Mouse (Mus musculus) CH12.LX (cell line): ENCODE data around the gene Xrra1. TPM values are rescaled to one million over a fixed set of nuclear protein-coding genes. Genes with fewer than 3 reads are reported as not detected.

Experiments
- DNase-seq: peaks from one replicate; pipeline ENCODE4 v3.0.0-alpha.2; 2013; ENCODE audit errors: extremely low read depth
- H3K27ac ChIP-seq: 2 replicates; pipeline ENCODE4 v1.5.1; 2012; ENCODE audit warnings: low read depth, mild to moderate bottlenecking, control low read depth, moderate library complexity; ENCODE audit not compliant: insufficient read depth
- H3K27me3 ChIP-seq: replicated peaks from 2 replicates; pipeline ENCODE3; 2012; ENCODE audit warnings: inconsistent platforms
- H3K36me3 ChIP-seq, 2 experiments: replicated peaks in 1 of 2; 2 replicates each; pipeline versions ENCODE3 to v1.6.1; 2012; ENCODE audit warnings: inconsistent platforms in 1 of 2, low read length in 1 of 2, mild to moderate bottlenecking in 1 of 2, mixed read lengths in 1 of 2, moderate library complexity in 1 of 2; ENCODE audit not compliant: control insufficient read depth in 1 of 2, insufficient read depth in 1 of 2
- H3K4me1 ChIP-seq, 2 experiments: 2 replicates each; pipeline ENCODE4 v1.6.1; 2012; ENCODE audit warnings: inconsistent platforms in 1 of 2, moderate library complexity in 1 of 2; ENCODE audit not compliant: insufficient read depth in 2 of 2, control insufficient read depth in 1 of 2
- H3K4me2 ChIP-seq: 2 replicates; pipeline ENCODE4 v1.6.1; 2012; ENCODE audit warnings: low read depth, mild to moderate bottlenecking, control low read depth; ENCODE audit not compliant: poor library complexity, insufficient read depth, severe bottlenecking
- H3K4me3 ChIP-seq, 3 experiments: fragments of 150-350 bp in 1 of 3; sonication (generic) in 1 of 3; replicated peaks in 1 of 3; 2 replicates each; pipeline versions ENCODE3 to v1.5.1; 2011 to 2012; ENCODE audit warnings: low read depth in 2 of 3, low read length in 2 of 3, mild to moderate bottlenecking in 2 of 3, moderate library complexity in 2 of 3, control low read depth in 1 of 3, improper control_type of control experiment in 1 of 3, inconsistent platforms in 1 of 3, mixed read lengths in 1 of 3; ENCODE audit not compliant: poor library complexity in 1 of 3
- H3K79me2 ChIP-seq: replicated peaks from 2 replicates; pipeline ENCODE4 v1.6.1; 2012; ENCODE audit warnings: mild to moderate bottlenecking, moderate library complexity; ENCODE audit not compliant: control insufficient read depth, poor library complexity, insufficient read depth, severe bottlenecking; ENCODE audit errors: extremely low read depth
- H3K9ac ChIP-seq: 2 replicates; pipeline ENCODE4 v1.6.1; 2012; ENCODE audit warnings: low read depth, mild to moderate bottlenecking, control low read depth, moderate library complexity; ENCODE audit not compliant: insufficient read depth
- H3K9me3 ChIP-seq: replicated peaks from 2 replicates; pipeline ENCODE3; 2012; ENCODE audit warnings: low read length, inconsistent platforms, mixed read lengths
- BHLHE40 ChIP-seq: IDR thresholded peaks from 2 replicates; pipeline ENCODE4 v1.6.1; 2011; ENCODE audit warnings: mild to moderate bottlenecking, low read depth, low read length, improper control_type of control experiment
- ELF1 ChIP-seq: IDR thresholded peaks from 2 replicates; pipeline ENCODE4 v1.6.1; 2014; ENCODE audit warnings: low read depth, mild to moderate bottlenecking, inconsistent platforms, low read length, improper control_type of control experiment
- EP300 ChIP-seq: IDR thresholded peaks from 2 replicates; pipeline ENCODE4 v1.6.1; 2011; ENCODE audit warnings: low read length, improper control_type of control experiment
- ETS1 ChIP-seq: conservative IDR thresholded peaks from 2 replicates; pipeline ENCODE4 v1.6.1; 2012; ENCODE audit warnings: low read depth, mild to moderate bottlenecking, inconsistent platforms, low read length, improper control_type of control experiment, moderate library complexity
- HCFC1 ChIP-seq: IDR thresholded peaks from 2 replicates; pipeline ENCODE4 v1.6.1; 2012; ENCODE audit warnings: low read depth, mild to moderate bottlenecking, inconsistent platforms, low read length, improper control_type of control experiment
- JUND ChIP-seq: conservative IDR thresholded peaks from 2 replicates; pipeline ENCODE4 v1.6.1; 2011; ENCODE audit warnings: low read depth, low read length, improper control_type of control experiment
- PAX5 ChIP-seq: IDR thresholded peaks from 2 replicates; pipeline ENCODE4 v1.6.1; 2012; ENCODE audit warnings: low read length, inconsistent platforms, mixed read lengths
- POLR2A ChIP-seq: IDR thresholded peaks from 2 replicates; pipeline ENCODE4 v1.6.1; 2011; ENCODE audit warnings: low read depth, mild to moderate bottlenecking, improper control_type of control experiment, low read length
- SMC3 ChIP-seq: IDR thresholded peaks from 2 replicates; pipeline ENCODE4 v1.6.1; 2011; ENCODE audit warnings: low read depth, low read length, improper control_type of control experiment
- TCF12 ChIP-seq: IDR thresholded peaks from 2 replicates; pipeline ENCODE4 v1.6.1; 2014; ENCODE audit warnings: low read depth, mild to moderate bottlenecking, inconsistent platforms, low read length, improper control_type of control experiment
- UBTF ChIP-seq: IDR thresholded peaks from 2 replicates; pipeline ENCODE4 v1.6.1; 2012; ENCODE audit warnings: low read depth, mild to moderate bottlenecking, inconsistent platforms, low read length, improper control_type of control experiment, moderate library complexity
- USF1 ChIP-seq: IDR thresholded peaks from 2 replicates; pipeline ENCODE4 v1.6.1; 2014; ENCODE audit warnings: low read depth, mild to moderate bottlenecking, inconsistent platforms, low read length, improper control_type of control experiment
- USF2 ChIP-seq: conservative IDR thresholded peaks from 2 replicates; pipeline ENCODE4 v1.6.1; 2011; ENCODE audit warnings: low read depth, low read length, improper control_type of control experiment
- ZMIZ1 ChIP-seq: IDR thresholded peaks from 2 replicates; pipeline ENCODE4 v1.6.1; 2012; ENCODE audit warnings: low read depth, mild to moderate bottlenecking, inconsistent platforms, low read length, improper control_type of control experiment
- dilution Hi-C: fragments of 300-500 bp; cut with MboI; formaldehyde crosslinking; loops from 2 replicates; pipeline ENCODE4 v1.14.3; 2020; ENCODE audit warnings: low sequenced_read_pairs; ENCODE audit not compliant: extremely low pct_unique_long_range_greater_than_20kb, extremely low pct_ligation_motif_present
- in situ Hi-C: fragments of 300-500 bp; cut with MboI; formaldehyde crosslinking; loops from 3 replicates; pipeline ENCODE4 v1.14.3; 2019; ENCODE audit warnings: low sequenced_read_pairs, low pct_ligation_motif_present, low pct_unique_long_range_greater_than_20kb, mixed read lengths
- polyA plus RNA-seq: library from polyadenylated mRNA; unstranded; fragments of >175 nt; gene quantifications from 2 replicates; pipeline ENCODE4 v1.2.1, GENCODE M21; 2012; ENCODE audit warnings: low read depth; ENCODE audit not compliant: insufficient read length
- total RNA-seq, 2 experiments: library from RNA; depleted of rRNA; stranded (reverse); fragments of 300-350 nt in 1 of 2; fragments of >200 nt in 1 of 2; gene quantifications; 2 replicates each; pipeline ENCODE4 v1.2.3; 2012 to 2014

The Xrra1 gene
- total and polyA plus RNA-seq, 3 experiments = 0.17 to 0.59 (median 0.49) TPM

DNA sequence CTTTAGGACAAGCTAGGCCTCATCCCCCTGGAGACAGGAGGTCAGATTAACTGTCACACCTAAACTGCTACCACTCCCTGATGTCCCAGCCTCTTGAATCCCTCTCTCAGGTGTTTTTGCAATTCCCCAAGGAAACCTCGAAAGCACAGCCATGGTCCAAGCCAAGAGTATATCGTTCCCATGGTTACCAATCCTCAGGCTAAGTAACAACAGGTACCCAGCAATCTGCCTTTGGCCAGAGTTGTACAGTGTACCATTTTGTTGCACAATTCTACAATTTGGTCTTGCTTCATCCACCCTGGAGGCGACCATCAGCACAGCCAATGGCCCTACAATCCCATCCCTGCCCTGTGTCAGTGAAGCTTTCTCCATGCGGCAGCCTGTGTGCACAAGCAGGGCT is 38.0 kb downstream of the Xrra1 start:
- Histone ChIP-seq H3K79me2 (no peaks in the 10 kb centered on the region), H3K4me3 (no peak overlapping the region), H3K27me3 (no peaks in the 10 kb centered on the region), H3K9me3 (no peaks in the 10 kb centered on the region), H3K36me3 (no peaks in the 10 kb centered on the region), H3K9ac (no peak overlapping the region), H3K4me2 (no peak overlapping the region), H3K4me1 (no peaks in the 10 kb centered on the region), H3K27ac (no peak overlapping the region)
- in situ Hi-C loops = no loop called here
- DNase-seq = no peak
- dilution Hi-C loops = no loop called here
- TF ChIP-seq POLR2A (no peak), EP300 (no peak), JUND (no peak), USF2 (no peak), ZMIZ1 (no peak), ETS1 (no peak), SMC3 (no peak)
- TF ChIP-seq, all 38 proteins: peak for 0

DNA sequence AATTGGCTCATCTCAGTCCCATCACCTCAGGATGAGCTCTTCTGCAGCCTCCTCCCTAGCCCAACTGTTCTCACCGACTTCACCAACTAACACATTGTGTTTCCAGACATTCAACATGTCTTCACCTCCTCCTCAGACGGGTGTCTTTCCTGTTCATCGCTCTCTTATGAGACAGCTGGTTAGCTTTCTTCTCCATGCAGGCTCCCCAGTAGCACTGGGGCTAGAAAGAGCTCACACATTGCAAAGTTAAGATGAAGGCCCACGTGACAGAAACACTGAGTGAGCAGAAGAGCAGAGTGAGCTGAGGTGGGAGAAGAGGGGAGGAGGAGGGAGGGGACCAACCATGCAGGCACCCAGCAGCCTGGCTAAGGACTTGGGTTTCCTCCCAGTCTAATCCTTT is 43.3 kb downstream of the Xrra1 start:
- Histone ChIP-seq H3K36me3 (no peaks in the 10 kb centered on the region), H3K4me2 (no peak overlapping the region), H3K27me3 (no peaks in the 10 kb centered on the region), H3K9ac (no peak overlapping the region), H3K4me1 (peaks cover 0 to 10% of the 10 kb centered on the region in 2 experiments; a peak in 2 of 4 replicates), H3K27ac (no peak overlapping the region), H3K79me2 (no peaks in the 10 kb centered on the region), H3K9me3 (no peaks in the 10 kb centered on the region), H3K4me3 (no peak overlapping the region)
- TF ChIP-seq TCF12 = no peak
- no peak for TF ChIP-seq PAX5
- TF ChIP-seq BHLHE40 = no peak
- TF ChIP-seq USF1 = no peak
- dilution Hi-C loops = no loop called here
- no peak for DNase-seq
- in situ Hi-C loops = no loop called here

DNA sequence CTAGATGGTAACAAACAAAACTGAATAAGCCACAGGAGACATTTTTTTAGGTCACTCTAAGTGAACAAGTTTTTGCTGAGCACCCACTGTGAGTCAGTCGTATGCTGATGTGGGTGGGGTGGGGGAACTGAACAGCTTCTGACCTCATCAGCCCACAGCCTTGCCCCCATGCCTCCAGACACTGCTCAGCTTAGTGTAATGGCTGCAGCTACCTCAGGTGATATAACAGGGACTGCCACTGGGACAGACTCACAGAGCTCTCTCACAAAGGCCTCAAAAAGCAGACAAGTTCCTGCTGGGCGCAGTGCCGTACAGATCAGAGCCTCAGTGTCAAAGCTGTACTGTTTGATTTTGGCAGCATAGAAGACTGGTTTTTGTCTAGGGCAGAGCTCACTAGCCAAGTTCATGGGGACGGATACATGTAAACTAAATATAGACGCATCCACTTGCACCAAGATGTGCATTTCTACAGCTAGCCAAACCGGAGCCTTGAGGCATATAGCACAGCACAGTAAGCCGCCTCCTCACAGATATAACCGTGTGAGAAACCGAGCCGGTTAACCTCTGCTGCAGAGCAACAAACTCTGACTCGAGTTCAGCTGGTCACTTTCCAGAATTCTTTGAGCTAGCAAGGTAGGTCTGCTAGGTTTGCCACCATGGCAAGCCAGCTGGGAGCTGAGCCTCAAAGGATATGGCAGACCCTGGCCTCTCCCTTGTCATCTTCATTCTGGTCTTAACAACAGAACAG is 44.2 kb downstream of the Xrra1 start:
- no peak for TF ChIP-seq UBTF
- TF ChIP-seq ZMIZ1 = no peak
- TF ChIP-seq PAX5 = no peak
- TF ChIP-seq POLR2A = no peak
- no peak for TF ChIP-seq ELF1
- TF ChIP-seq SMC3 = no peak
- TF ChIP-seq HCFC1 = no peak
- TF ChIP-seq, all 38 proteins: peak for 0
- DNase-seq = no peak
- H3K27ac ChIP-seq = no peak overlapping the region
- H3K9me3 ChIP-seq = no peaks in the 10 kb centered on the region
- dilution Hi-C loops (no loop called here), in situ Hi-C loops (no loop called here)
- H3K9ac ChIP-seq = no peak overlapping the region
- H3K4me1 ChIP-seq = peaks cover 0 to 10% of the 10 kb centered on the region in 2 experiments; a peak in 2 of 4 replicates
- H3K4me3 ChIP-seq = no peak overlapping the region
- no peaks in the 10 kb centered on the region for H3K79me2 ChIP-seq
- H3K27me3 ChIP-seq = no peaks in the 10 kb centered on the region
- no peak overlapping the region for H3K4me2 ChIP-seq
- H3K36me3 ChIP-seq = no peaks in the 10 kb centered on the region
